Mouse (Mus musculus) MEL (cell line): ENCODE data around the gene Wfdc2. TPM values are rescaled to one million over a fixed set of nuclear protein-coding genes. Genes with fewer than 3 reads are reported as not detected.

Experiments
- DNase-seq: peaks from one replicate; pipeline ENCODE4 v3.0.0; 2011; ENCODE audit warnings: low read depth, low spot score
- H3K27ac ChIP-seq: 2 replicates; pipeline ENCODE4 v1.5.1; 2012; ENCODE audit warnings: low read depth, mild to moderate bottlenecking, control low read depth, low read length, moderate library complexity; ENCODE audit not compliant: control insufficient read depth
- H3K27me3 ChIP-seq, 2 experiments: fragments of 150-350 bp in 1 of 2; sonication (generic) in 1 of 2; 2 replicates each; pipeline ENCODE4 v1.6.1; 2012; ENCODE audit warnings: low read length in 2 of 2, mild to moderate bottlenecking in 2 of 2, improper control_type of control experiment in 1 of 2, moderate library complexity in 1 of 2; ENCODE audit not compliant: insufficient read depth in 2 of 2, control insufficient read depth in 1 of 2
- H3K36me3 ChIP-seq, 2 experiments: 2 replicates each; pipeline ENCODE4 v1.6.1; 2012 to 2014; ENCODE audit warnings: low read length in 2 of 2, improper control_type of control experiment in 1 of 2, inconsistent platforms in 1 of 2, mild to moderate bottlenecking in 1 of 2; ENCODE audit not compliant: insufficient read depth in 2 of 2, control insufficient read depth in 1 of 2
- H3K4me1 ChIP-seq, 2 experiments: fragments of 150-350 bp in 1 of 2; sonication (generic) in 1 of 2; 2 replicates each; pipeline ENCODE4 v1.6.1; 2012; ENCODE audit warnings: low read length in 2 of 2, improper control_type of control experiment in 1 of 2, mild to moderate bottlenecking in 1 of 2; ENCODE audit not compliant: insufficient read depth in 2 of 2, control insufficient read depth in 1 of 2
- H3K4me3 ChIP-seq, 2 experiments: fragments of 150-350 bp in 1 of 2; sonication (generic) in 1 of 2; 2 replicates each; pipeline ENCODE4 v1.5.1; 2012; ENCODE audit warnings: low read depth in 2 of 2, low read length in 2 of 2, mild to moderate bottlenecking in 2 of 2, moderate library complexity in 2 of 2, control low read depth in 1 of 2, improper control_type of control experiment in 1 of 2; ENCODE audit not compliant: control insufficient read depth in 1 of 2, insufficient read depth in 1 of 2
- H3K79me2 ChIP-seq: 2 replicates; pipeline ENCODE4 v1.6.1; 2012; ENCODE audit warnings: mild to moderate bottlenecking, low read length, moderate library complexity; ENCODE audit not compliant: control insufficient read depth, poor library complexity, insufficient read depth
- H3K9ac ChIP-seq: 2 replicates; pipeline ENCODE4 v1.6.1; 2012; ENCODE audit warnings: low read depth, mild to moderate bottlenecking, control low read depth, low read length, moderate library complexity; ENCODE audit not compliant: control insufficient read depth, poor library complexity, severe bottlenecking
- H3K9me3 ChIP-seq: fragments of 150-350 bp; sonication (generic); replicated peaks from 2 replicates; pipeline ENCODE4 v1.6.1; 2012; ENCODE audit warnings: mild to moderate bottlenecking, low read length, improper control_type of control experiment, moderate library complexity; ENCODE audit not compliant: insufficient read depth
- BHLHE40 ChIP-seq: IDR thresholded peaks from 2 replicates; pipeline ENCODE4 v1.6.1; 2012; ENCODE audit warnings: low read depth, mild to moderate bottlenecking, inconsistent platforms, low read length, improper control_type of control experiment, borderline replicate concordance
- E2F4 ChIP-seq: IDR thresholded peaks from 2 replicates; pipeline ENCODE4 v1.6.1; 2011; ENCODE audit warnings: low read depth, low read length, improper control_type of control experiment, borderline replicate concordance
- ETS1 ChIP-seq: IDR thresholded peaks from 2 replicates; pipeline ENCODE4 v1.6.1; 2012; ENCODE audit warnings: low read depth, mild to moderate bottlenecking, inconsistent platforms, low read length, improper control_type of control experiment, moderate library complexity
- GATA1 ChIP-seq: IDR thresholded peaks from 2 replicates; pipeline ENCODE4 v1.6.1; 2011; ENCODE audit warnings: low read depth, low read length, improper control_type of control experiment
- MAFK ChIP-seq: IDR thresholded peaks from 2 replicates; pipeline ENCODE4 v1.6.1; 2011; ENCODE audit warnings: low read depth, mild to moderate bottlenecking, low read length, improper control_type of control experiment, borderline replicate concordance
- MAX ChIP-seq: IDR thresholded peaks from 2 replicates; pipeline ENCODE4 v1.6.1; 2011; ENCODE audit warnings: low read length, improper control_type of control experiment
- MXI1 ChIP-seq: IDR thresholded peaks from 2 replicates; pipeline ENCODE4 v1.6.1; 2011; ENCODE audit warnings: mild to moderate bottlenecking, low read depth, low read length, improper control_type of control experiment
- NRF1 ChIP-seq: IDR thresholded peaks from 2 replicates; pipeline ENCODE4 v1.6.1; 2014; ENCODE audit warnings: low read depth, mild to moderate bottlenecking, inconsistent platforms, low read length, improper control_type of control experiment, moderate library complexity; ENCODE audit not compliant: poor library complexity, insufficient read depth, severe bottlenecking
- POLR2A ChIP-seq, 2 experiments: IDR thresholded peaks; 2 replicates each; pipeline ENCODE4 v1.6.1; 2011 to 2012; ENCODE audit warnings: low read length in 2 of 2, mild to moderate bottlenecking in 2 of 2, control low read depth in 1 of 2, improper control_type of control experiment in 1 of 2, low read depth in 1 of 2, moderate library complexity in 1 of 2; ENCODE audit not compliant: control insufficient read depth in 1 of 2, insufficient read depth in 1 of 2, poor library complexity in 1 of 2
- POLR2AphosphoS2 ChIP-seq: IDR thresholded peaks from 2 replicates; pipeline ENCODE4 v1.6.1; 2011; ENCODE audit warnings: low read length, improper control_type of control experiment
- ZC3H11A ChIP-seq: IDR thresholded peaks from 2 replicates; pipeline ENCODE4 v1.6.1; 2012; ENCODE audit warnings: low read depth, mild to moderate bottlenecking, inconsistent platforms, low read length, improper control_type of control experiment
- ZKSCAN1 ChIP-seq: IDR thresholded peaks from 2 replicates; pipeline ENCODE4 v1.6.1; 2012; ENCODE audit warnings: low read depth, mild to moderate bottlenecking, inconsistent platforms, low read length, improper control_type of control experiment, moderate library complexity
- ZNF384 ChIP-seq: IDR thresholded peaks from 2 replicates; pipeline ENCODE4 v1.6.1; 2012; ENCODE audit warnings: low read depth, mild to moderate bottlenecking, inconsistent platforms, low read length, improper control_type of control experiment
- polyA plus RNA-seq, 2 experiments: library from polyadenylated mRNA; stranded (reverse) in 1 of 2; unstranded in 1 of 2; fragments of >175 nt in 1 of 2; fragments of >200 nt in 1 of 2; gene quantifications; 2 replicates each; pipeline versions ENCODE4 v1.2.1 to v1.2.4; 2012; ENCODE audit warnings: low replicate concordance in 2 of 2, low read depth in 1 of 2; ENCODE audit not compliant: insufficient read length in 2 of 2, insufficient read depth in 1 of 2, missing spikeins in 1 of 2
- total RNA-seq: library from RNA; depleted of rRNA; stranded (reverse); fragments of 300-350 nt; gene quantifications from 2 replicates; pipeline ENCODE4 v1.2.3, GENCODE M21; 2012

Wfdc2 gene
- total and polyA plus RNA-seq, 3 experiments = not detected

DNA sequence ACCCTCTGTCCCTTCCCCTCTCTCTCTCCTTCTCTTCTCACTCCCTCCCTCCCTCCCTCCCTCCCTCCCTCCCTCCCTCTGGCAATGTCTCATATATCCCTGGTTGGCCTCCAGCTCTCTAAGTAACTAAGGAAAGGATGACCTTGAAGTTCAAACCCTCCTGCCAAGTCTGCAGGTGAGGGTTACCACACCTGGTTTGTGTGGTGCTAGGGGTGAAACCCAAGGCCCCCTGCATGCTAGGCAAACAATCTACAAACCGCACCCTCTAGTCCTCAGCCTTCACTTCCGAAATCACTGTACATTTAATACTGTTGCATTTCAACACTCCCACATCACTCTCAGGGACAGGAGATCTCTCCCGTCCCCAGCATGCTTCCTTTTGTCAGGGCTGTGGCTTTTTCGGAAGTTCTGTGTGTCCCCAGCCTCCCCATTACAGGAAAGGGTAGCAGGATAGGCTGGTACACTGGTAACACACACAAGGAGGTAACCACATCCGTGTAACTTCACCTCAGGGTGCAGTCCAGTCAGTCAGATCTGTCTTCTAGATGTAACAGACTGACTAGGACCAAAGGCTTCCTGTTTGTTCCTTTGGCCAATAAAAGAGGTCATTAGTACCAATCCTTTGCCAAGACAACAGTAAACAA lies 17.6 kb upstream of the Wfdc2 start:
- Histone ChIP-seq H3K79me2 (no peaks in the 10 kb centered on the region), H3K9me3 (no peaks in the 10 kb centered on the region), H3K27ac (no peak overlapping the region)
- TF ChIP-seq MAFK = no peak
- TF ChIP-seq POLR2A (IDR thresholded peaks at IDR 0.05; ENCODE audit: control insufficient read depth in 1 of 2, insufficient read depth in 1 of 2, low read depth in 1 of 2, low read length in 2 of 2, poor library complexity in 1 of 2) = no peak
- no peak for TF ChIP-seq POLR2AphosphoS2
- no peak for TF ChIP-seq ETS1
- TF ChIP-seq, all 39 proteins: peak for 0
- H3K4me3 ChIP-seq = no peak overlapping the region
- no peaks in the 10 kb centered on the region for H3K36me3 ChIP-seq
- no peaks in the 10 kb centered on the region for H3K4me1 ChIP-seq
- peaks cover 2 to 3% of the 10 kb centered on the region in 2 experiments; a peak in 3 of 4 replicates for H3K27me3 ChIP-seq
- DNase-seq = no peak
- H3K9ac ChIP-seq = no peak overlapping the region

- Histone ChIP-seq H3K27me3 (peaks cover 4 to 5% of the 10 kb centered on the region in 2 experiments), H3K9ac (no peak overlapping the region), H3K4me3 (no peak overlapping the region), H3K36me3 (no peaks in the 10 kb centered on the region), H3K9me3 (no peaks in the 10 kb centered on the region), H3K27ac (no peak overlapping the region), H3K4me1 (no peaks in the 10 kb centered on the region), H3K79me2 (no peaks in the 10 kb centered on the region)
- TF ChIP-seq POLR2A (IDR thresholded peaks at IDR 0.05; ENCODE audit: control insufficient read depth in 1 of 2, insufficient read depth in 1 of 2, low read depth in 1 of 2, low read length in 2 of 2, poor library complexity in 1 of 2) (no peak), E2F4 (no peak), MXI1 (no peak), MAX (no peak)
- no peak for DNase-seq
Observed at GRCm38 (mm10) chr2:164549338-164549737, 12.9 kb upstream of the Wfdc2 start.

- DNase-seq = no peak
- no peak overlapping the region for H3K9ac ChIP-seq
- H3K4me1 ChIP-seq = no peaks in the 10 kb centered on the region
- no peaks in the 10 kb centered on the region for H3K79me2 ChIP-seq
- H3K4me3 ChIP-seq = no peak overlapping the region
- TF ChIP-seq NRF1 (no peak), ZC3H11A (no peak), GATA1 (no peak), MXI1 (no peak), ZNF384 (no peak), E2F4 (no peak), MAX (no peak), BHLHE40 (no peak), ZKSCAN1 (no peak)
- H3K9me3 ChIP-seq = no peaks in the 10 kb centered on the region
- H3K27ac ChIP-seq = no peak overlapping the region
- no peaks in the 10 kb centered on the region for H3K36me3 ChIP-seq
- peaks cover 5 to 6% of the 10 kb centered on the region in 2 experiments for H3K27me3 ChIP-seq
Observed at GRCm38 (mm10) chr2:164549963-164550894, 12.0 kb upstream of the Wfdc2 start.
